Mouse (Mus musculus): ENCODE measurements around the gene Frmd5. TPM values are rescaled to one million over a fixed set of nuclear protein-coding genes. Genes with fewer than 3 reads are reported as not detected.

The Frmd5 gene
- polyA plus RNA-seq, 1 experiment = 8.8 TPM

- no peak for DNase-seq
- no peak overlapping the region for H3K27ac ChIP-seq (ENCODE audit: control insufficient read depth, insufficient read depth, low read length)
- no peaks in the 10 kb centered on the region for H3K36me3 ChIP-seq (ENCODE audit: control insufficient read depth, insufficient read depth, low read length)
- no peaks in the 10 kb centered on the region for H3K27me3 ChIP-seq (ENCODE audit: control insufficient read depth, insufficient read depth, low read length)
- no peak for TF ChIP-seq CTCF (IDR thresholded peaks at IDR 0.05; ENCODE audit: borderline replicate concordance, control insufficient read depth, extremely low read depth, insufficient read depth, low read length, poor library complexity)
- no peak for TF ChIP-seq POLR2A (IDR thresholded peaks at IDR 0.05; ENCODE audit: control insufficient read depth, extremely low read depth, insufficient read depth, low read length, poor library complexity)
- no peaks in the 10 kb centered on the region for H3K4me1 ChIP-seq (replicated peaks; ENCODE audit: control insufficient read depth, insufficient read depth, low read length)
- H3K4me3 ChIP-seq (ENCODE audit: control insufficient read depth, insufficient read depth, low read length) = no peak overlapping the region
- 96% methylated on average over 11 of the region's 11 CpGs for WGBS
Measured at GRCm38 (mm10) chr2:121730486-121730885, 76.4 kb downstream of the Frmd5 start.

GRCm38 (mm10) chr2:121728907-121729575 is 77.8 kb downstream of the Frmd5 start:
- 91% methylated on average over 9 of the region's 9 CpGs for WGBS
- no peak for DNase-seq
- Histone ChIP-seq H3K27ac (ENCODE audit: control insufficient read depth, insufficient read depth, low read length) (no peak overlapping the region), H3K4me1 (replicated peaks; ENCODE audit: control insufficient read depth, insufficient read depth, low read length) (no peaks in the 10 kb centered on the region), H3K4me3 (ENCODE audit: control insufficient read depth, insufficient read depth, low read length) (no peak overlapping the region), H3K27me3 (ENCODE audit: control insufficient read depth, insufficient read depth, low read length) (no peaks in the 10 kb centered on the region), H3K36me3 (ENCODE audit: control insufficient read depth, insufficient read depth, low read length) (no peaks in the 10 kb centered on the region)
- TF ChIP-seq CTCF (IDR thresholded peaks at IDR 0.05; ENCODE audit: borderline replicate concordance, control insufficient read depth, extremely low read depth, insufficient read depth, low read length, poor library complexity) (no peak), POLR2A (IDR thresholded peaks at IDR 0.05; ENCODE audit: control insufficient read depth, extremely low read depth, insufficient read depth, low read length, poor library complexity) (no peak)

GRCm38 (mm10) chr2:121724866-121725265 is 82.0 kb downstream of the Frmd5 start:
- no peak overlapping the region for H3K27ac ChIP-seq (ENCODE audit: control insufficient read depth, insufficient read depth, low read length)
- TF ChIP-seq POLR2A (IDR thresholded peaks at IDR 0.05; ENCODE audit: control insufficient read depth, extremely low read depth, insufficient read depth, low read length, poor library complexity) (no peak), CTCF (IDR thresholded peaks at IDR 0.05; ENCODE audit: borderline replicate concordance, control insufficient read depth, extremely low read depth, insufficient read depth, low read length, poor library complexity) (no peak)

GRCm38 (mm10) chr2:121723796-121724195 is 83.1 kb downstream of the Frmd5 start:
- 82% methylated on average over 8 of the region's 8 CpGs for WGBS
- Histone ChIP-seq H3K4me3 (ENCODE audit: control insufficient read depth, insufficient read depth, low read length) (no peak overlapping the region), H3K36me3 (ENCODE audit: control insufficient read depth, insufficient read depth, low read length) (no peaks in the 10 kb centered on the region), H3K4me1 (replicated peaks; ENCODE audit: control insufficient read depth, insufficient read depth, low read length) (no peaks in the 10 kb centered on the region), H3K27ac (ENCODE audit: control insufficient read depth, insufficient read depth, low read length) (no peak overlapping the region), H3K27me3 (ENCODE audit: control insufficient read depth, insufficient read depth, low read length) (no peaks in the 10 kb centered on the region)
- TF ChIP-seq CTCF (IDR thresholded peaks at IDR 0.05; ENCODE audit: borderline replicate concordance, control insufficient read depth, extremely low read depth, insufficient read depth, low read length, poor library complexity) (no peak), POLR2A (IDR thresholded peaks at IDR 0.05; ENCODE audit: control insufficient read depth, extremely low read depth, insufficient read depth, low read length, poor library complexity) (no peak)
- no peak for DNase-seq

More at GRCm38 (mm10) chr2:121724866-121725265, 82.0 kb downstream of the Frmd5 start:
- no peak overlapping the region for H3K4me3 ChIP-seq (ENCODE audit: control insufficient read depth, insufficient read depth, low read length)
- no peaks in the 10 kb centered on the region for H3K27me3 ChIP-seq (ENCODE audit: control insufficient read depth, insufficient read depth, low read length)
- no peak for DNase-seq
- H3K4me1 ChIP-seq (replicated peaks; ENCODE audit: control insufficient read depth, insufficient read depth, low read length) = no peaks in the 10 kb centered on the region
- no peaks in the 10 kb centered on the region for H3K36me3 ChIP-seq (ENCODE audit: control insufficient read depth, insufficient read depth, low read length)
- 90% methylated on average over 4 of the region's 4 CpGs for WGBS

GRCm38 (mm10) chr2:121719000-121719399 is 87.9 kb downstream of the Frmd5 start:
- no peaks in the 10 kb centered on the region for H3K27me3 ChIP-seq (ENCODE audit: control insufficient read depth, insufficient read depth, low read length)
- 94% methylated on average over 6 of the region's 6 CpGs for WGBS
- DNase-seq = no peak
- no peak overlapping the region for H3K27ac ChIP-seq (ENCODE audit: control insufficient read depth, insufficient read depth, low read length)
- no peak for TF ChIP-seq CTCF (IDR thresholded peaks at IDR 0.05; ENCODE audit: borderline replicate concordance, control insufficient read depth, extremely low read depth, insufficient read depth, low read length, poor library complexity)
- TF ChIP-seq POLR2A (IDR thresholded peaks at IDR 0.05; ENCODE audit: control insufficient read depth, extremely low read depth, insufficient read depth, low read length, poor library complexity) = no peak
- H3K36me3 ChIP-seq (ENCODE audit: control insufficient read depth, insufficient read depth, low read length) = no peaks in the 10 kb centered on the region
- H3K4me3 ChIP-seq (ENCODE audit: control insufficient read depth, insufficient read depth, low read length) = no peak overlapping the region
- no peaks in the 10 kb centered on the region for H3K4me1 ChIP-seq (replicated peaks; ENCODE audit: control insufficient read depth, insufficient read depth, low read length)

- no peak overlapping the region for H3K4me3 ChIP-seq (ENCODE audit: control insufficient read depth, insufficient read depth, low read length)
- WGBS = 28% methylated on average over 3 of the region's 3 CpGs
- TF ChIP-seq CTCF (IDR thresholded peaks at IDR 0.05; ENCODE audit: borderline replicate concordance, control insufficient read depth, extremely low read depth, insufficient read depth, low read length, poor library complexity) (no peak), POLR2A (IDR thresholded peaks at IDR 0.05; ENCODE audit: control insufficient read depth, extremely low read depth, insufficient read depth, low read length, poor library complexity) (no peak)
- no peak overlapping the region for H3K27ac ChIP-seq (ENCODE audit: control insufficient read depth, insufficient read depth, low read length)
- no peaks in the 10 kb centered on the region for H3K27me3 ChIP-seq (ENCODE audit: control insufficient read depth, insufficient read depth, low read length)
- H3K36me3 ChIP-seq (ENCODE audit: control insufficient read depth, insufficient read depth, low read length) = no peaks in the 10 kb centered on the region
- H3K4me1 ChIP-seq (replicated peaks; ENCODE audit: control insufficient read depth, insufficient read depth, low read length) = no peaks in the 10 kb centered on the region
- no peak for DNase-seq
Measured at GRCm38 (mm10) chr2:121717133-121717532, 89.8 kb downstream of the Frmd5 start.

All from thymus, adult 2 months (tissue).